Mouse (Mus musculus) adrenal gland (tissue): ENCODE measurements around the gene Gsg1l2.

Experiments
- intact Hi-C: fragments of 180-260 bp; cut with DNase I; formaldehyde crosslinking; loops from one replicate; pipeline ENCODE4 v1.15.1; 2025
- long read RNA-seq, 2 experiments: library from polyadenylated mRNA; unstranded; transcript quantifications; one replicate each; pipeline ENCODE4 v2.0.0; 2020; ENCODE audit warnings: borderline replicate concordance in 1 of 2; ENCODE audit not compliant: insufficient replicate concordance in 1 of 2

Gene Gsg1l2
- long read RNA-seq, experiment 1, result 0 reads
- long read RNA-seq, experiment 2, result 0 reads

- intact Hi-C loops, result no loop called here
These were observed at the start of gene Gsg1l2 for GRCm38 (mm10) chr11:67774379-67774778. Gsg1l2 (plus strand) TSS chr11:67774608.

GRCm38 (mm10) chr11:67727095-67727494 is 47.3 kb upstream of the Gsg1l2 start:
- intact Hi-C loops, result no loop called here

GRCm38 (mm10) chr11:67728726-67729125 is 45.7 kb upstream of the Gsg1l2 start:
- intact Hi-C loops, result no loop called here

GRCm38 (mm10) chr11:67731056-67731455 is 43.4 kb upstream of the Gsg1l2 start:
- intact Hi-C loops, result no loop called here

GRCm38 (mm10) chr11:67733726-67734125 is 40.7 kb upstream of the Gsg1l2 start:
- intact Hi-C loops, result no loop called here

GRCm38 (mm10) chr11:67734597-67734996 is 39.8 kb upstream of the Gsg1l2 start:
- intact Hi-C loops, result no loop called here

- intact Hi-C loops, result no loop called here
These were observed 36.1 kb upstream of the Gsg1l2 start for GRCm38 (mm10) chr11:67738345-67738744.

GRCm38 (mm10) chr11:67738846-67739490 is 35.4 kb upstream of the Gsg1l2 start:
- intact Hi-C loops, result no loop called here

GRCm38 (mm10) chr11:67741569-67741968 is 32.8 kb upstream of the Gsg1l2 start:
- intact Hi-C loops, result no loop called here

- intact Hi-C loops, result no loop called here
These were observed 18.1 kb upstream of the Gsg1l2 start for GRCm38 (mm10) chr11:67756287-67756686.

GRCm38 (mm10) chr11:67757373-67758167 is 16.8 kb upstream of the Gsg1l2 start:
- intact Hi-C loops, result no loop called here

GRCm38 (mm10) chr11:67771053-67771452 is 3.4 kb upstream of the Gsg1l2 start, which contains the start of gene Glp2r:
Glp2r (minus strand) TSS chr11:67771153.
- intact Hi-C loops, result no loop called here

GRCm38 (mm10) chr11:67771691-67772090 is 2.7 kb upstream of the Gsg1l2 start:
- intact Hi-C loops, result no loop called here

- intact Hi-C loops, result no loop called here
These were observed 1.8 kb upstream of the Gsg1l2 start for GRCm38 (mm10) chr11:67772577-67772976.

- intact Hi-C loops, result no loop called here
These were observed 15.8 kb downstream of the Gsg1l2 start for GRCm38 (mm10) chr11:67790182-67790581.

- intact Hi-C loops, result no loop called here
These were observed 23.5 kb downstream of the Gsg1l2 start, which contains the start of gene Dhrs7c for GRCm38 (mm10) chr11:67797931-67798330. Dhrs7c (plus strand) TSS chr11:67798187.

GRCm38 (mm10) chr11:67800130-67800723 is 25.8 kb downstream of the Gsg1l2 start:
- intact Hi-C loops, result no loop called here

- intact Hi-C loops, result no loop called here
These were observed 26.8 kb downstream of the Gsg1l2 start for GRCm38 (mm10) chr11:67801169-67801568.

- intact Hi-C loops, result no loop called here
These were observed 31.1 kb downstream of the Gsg1l2 start for GRCm38 (mm10) chr11:67805538-67805937.

GRCm38 (mm10) chr11:67806832-67807597 is 32.6 kb downstream of the Gsg1l2 start:
- intact Hi-C loops, result no loop called here

GRCm38 (mm10) chr11:67808051-67808450 is 33.6 kb downstream of the Gsg1l2 start:
- intact Hi-C loops, result no loop called here
